Mouse (Mus musculus): ENCODE results near the gene Whrn.

Whrn gene

DNA sequence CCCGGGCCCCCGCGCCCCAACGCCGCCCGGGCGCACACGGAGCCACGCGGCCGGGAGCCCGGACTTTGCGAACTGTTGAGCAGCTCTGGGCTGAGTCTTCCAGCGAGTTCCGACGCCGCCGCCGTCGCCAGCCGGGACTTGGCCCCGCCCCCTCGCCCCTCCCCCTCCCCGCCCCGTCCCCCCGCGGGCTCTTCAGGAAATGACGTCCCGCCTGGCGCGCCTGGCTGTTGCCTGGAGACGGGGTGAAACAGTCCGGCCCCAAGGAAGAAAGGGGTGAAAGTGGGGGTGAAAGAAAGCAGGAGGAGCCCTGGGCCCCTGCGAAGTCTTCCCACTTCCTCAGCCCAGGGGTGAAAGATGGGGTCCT lies at the start of gene Whrn:
Gene Whrn (minus strand): TSS at position 77 of the 364 bp plus-strand sequence.
- DNase-seq (ENCODE audit: low spot score) = peak; percentile 68

DNA sequence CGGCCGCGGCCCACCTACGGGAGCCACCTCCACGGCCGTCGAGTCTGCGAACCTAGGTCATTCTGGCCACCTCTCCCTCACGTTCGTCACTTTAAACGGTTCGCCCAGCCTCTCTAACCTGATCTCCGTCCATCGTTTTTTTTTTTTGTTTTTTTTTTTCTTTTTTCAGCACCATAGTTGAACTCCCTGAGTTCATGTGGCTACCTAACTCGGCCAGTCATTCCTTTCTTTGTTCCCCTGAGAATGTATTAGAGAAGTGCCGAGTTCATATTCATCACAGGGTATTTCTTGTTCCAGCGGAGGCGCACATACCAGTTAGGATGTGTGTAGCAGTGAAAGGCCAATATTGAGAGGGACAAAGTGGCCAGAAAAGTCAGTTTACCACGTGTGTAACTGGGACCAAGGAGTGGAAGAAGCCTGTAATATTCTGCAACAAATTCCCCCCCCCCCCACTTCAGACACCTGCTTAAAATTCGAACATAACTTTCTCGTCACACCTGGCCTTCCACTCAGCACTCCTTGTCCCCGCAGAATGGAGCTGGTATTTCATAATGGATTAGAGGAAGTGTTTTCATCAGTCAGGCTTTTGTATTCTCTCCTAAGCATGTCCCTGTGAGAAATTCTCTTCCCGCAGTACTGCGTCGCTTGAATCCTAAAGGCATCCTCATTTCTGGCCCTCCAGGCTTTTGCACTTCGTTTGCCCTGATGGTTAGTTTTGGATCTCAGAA lies 49.6 kb upstream of the Whrn start:
- peak; percentile 52 for DNase-seq (ENCODE audit: low spot score)

DNA sequence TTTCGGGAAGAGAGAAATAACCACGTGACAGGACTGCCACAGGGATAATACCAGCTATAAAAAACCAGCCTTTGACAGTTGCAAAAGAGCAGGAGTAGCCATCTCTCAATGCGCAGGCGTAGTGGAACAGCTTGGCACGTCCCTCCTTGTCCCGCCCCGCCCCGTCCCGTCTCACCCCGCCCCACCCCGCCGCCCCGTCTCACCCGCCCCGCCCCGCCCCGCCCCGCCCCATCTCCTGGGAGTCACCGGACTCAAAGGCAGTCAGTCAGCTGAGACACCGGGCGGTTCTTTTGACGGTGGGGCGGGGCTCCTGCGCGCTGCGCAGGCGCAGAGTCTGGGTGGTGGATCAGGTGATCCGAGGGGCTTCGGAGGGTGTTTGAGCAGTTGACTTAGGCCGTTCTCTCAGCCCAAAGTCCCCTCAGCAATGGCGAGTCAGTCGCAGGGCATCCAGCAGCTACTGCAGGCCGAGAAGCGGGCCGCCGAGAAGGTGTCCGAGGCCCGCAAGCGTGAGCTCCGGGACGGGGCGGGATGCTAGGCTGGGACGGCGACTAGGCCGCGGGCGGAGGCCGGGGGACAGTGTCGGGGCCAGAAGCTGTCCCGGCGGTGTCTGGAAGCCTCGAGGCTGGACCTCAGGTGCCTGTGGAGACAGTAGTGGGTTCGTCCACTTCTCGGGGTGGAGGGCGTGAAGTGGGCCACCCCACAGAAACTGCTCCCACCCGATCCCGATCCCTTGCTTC lies 48.9 kb upstream of the Whrn start, which contains the start of gene Atp6v1g1:
Gene Atp6v1g1 (plus strand): TSS at position 279 of the 737 bp plus-strand sequence.
- DNase-seq (ENCODE audit: low spot score) = peak; percentile 96

DNA sequence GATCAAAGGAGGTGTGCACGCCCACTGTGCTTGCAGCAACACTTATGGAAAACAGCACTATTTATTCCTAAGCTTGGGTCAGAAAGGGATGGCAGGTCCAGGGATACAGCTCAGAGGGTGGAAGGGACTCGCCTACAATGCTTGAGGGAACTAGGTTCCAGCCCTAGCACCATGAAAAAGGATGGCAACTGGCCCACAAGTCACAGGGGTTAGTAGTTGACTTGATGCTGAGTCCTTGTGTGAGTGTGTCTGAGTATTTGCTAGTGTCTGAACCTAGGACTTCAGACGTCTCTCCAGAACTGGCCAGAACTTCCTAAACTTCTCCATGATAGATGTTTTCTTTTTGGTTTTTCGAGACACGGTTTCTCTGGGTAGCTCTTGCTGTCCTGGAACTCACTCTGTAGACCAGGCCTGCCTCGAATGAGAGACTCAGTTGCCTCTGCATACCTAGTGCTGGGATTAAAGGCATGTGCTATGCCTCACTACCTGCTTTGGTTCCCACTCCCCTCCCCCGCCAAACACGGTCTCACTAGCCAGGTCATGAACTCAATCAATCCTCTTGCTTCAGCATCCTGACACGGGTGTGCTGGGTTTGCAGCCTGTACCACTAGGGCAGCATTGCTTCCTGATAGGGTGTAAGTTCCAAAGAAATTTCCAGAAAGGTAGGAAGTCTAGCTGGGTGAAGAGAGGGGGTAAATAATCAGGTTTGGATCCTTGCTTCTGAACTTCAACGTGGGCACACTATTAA lies 48.1 kb upstream of the Whrn start:
- no peak for DNase-seq (ENCODE audit: low spot score)

DNA sequence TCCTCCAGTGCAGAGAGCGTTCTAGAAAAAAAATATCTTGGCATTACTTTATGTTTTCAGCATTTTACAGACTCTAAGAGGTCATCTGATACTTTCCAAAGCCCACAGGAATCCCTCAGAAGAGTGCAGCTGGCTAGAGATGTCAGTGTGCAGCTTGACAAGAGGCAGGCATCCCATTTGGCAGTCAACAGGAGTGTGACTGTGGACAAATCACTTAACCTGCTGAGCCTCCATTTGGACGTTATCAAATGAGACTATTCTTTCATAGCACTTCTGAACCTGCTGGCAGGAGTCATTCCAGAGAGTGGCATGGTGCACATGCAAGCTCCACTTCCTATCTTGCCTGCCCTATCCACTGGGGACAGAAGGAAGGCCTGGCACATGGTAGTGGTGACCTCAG lies 46.4 kb upstream of the Whrn start:
- no peak for DNase-seq (ENCODE audit: low spot score)

DNA sequence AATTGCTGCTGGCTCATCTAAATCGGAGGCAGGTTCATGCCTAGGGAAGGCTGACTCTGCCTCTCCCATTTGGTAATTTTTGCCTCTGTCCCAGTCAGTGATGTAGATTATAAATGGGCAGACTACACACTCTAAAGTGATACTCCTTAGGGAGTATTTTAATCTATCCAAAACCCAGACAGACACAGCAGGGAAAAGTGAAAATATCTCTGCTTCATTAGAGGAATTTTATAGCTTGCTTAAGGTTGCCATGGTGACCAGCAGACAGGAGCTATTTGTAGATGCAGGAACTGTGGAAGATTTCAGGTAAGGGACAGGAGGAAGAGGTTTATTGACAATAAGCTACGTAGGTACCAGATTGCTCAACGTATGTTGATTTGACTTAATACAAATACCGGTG lies 41.8 kb upstream of the Whrn start:
- DNase-seq (ENCODE audit: low spot score) = no peak

DNA sequence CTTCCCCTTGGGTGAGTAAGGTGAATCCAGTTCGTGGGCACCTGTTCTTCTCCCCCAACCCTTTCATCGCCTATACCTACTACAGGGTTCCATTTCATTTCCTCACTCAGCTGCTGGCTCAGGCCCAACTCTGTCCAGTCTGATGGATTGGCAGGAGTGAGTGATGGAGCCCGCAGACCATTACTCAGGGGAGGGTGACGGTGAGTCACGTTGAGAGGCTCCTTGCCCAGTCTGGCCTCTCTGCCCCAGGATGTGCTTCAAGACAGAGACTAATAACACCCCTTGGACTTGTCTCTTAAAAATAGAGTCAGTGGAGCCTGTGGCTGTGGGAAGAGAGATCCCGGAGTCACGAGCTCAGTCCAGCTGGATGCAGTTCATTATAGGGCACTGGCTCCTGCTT lies 34.6 kb upstream of the Whrn start:
- DNase-seq (ENCODE audit: low spot score) = no peak

DNA sequence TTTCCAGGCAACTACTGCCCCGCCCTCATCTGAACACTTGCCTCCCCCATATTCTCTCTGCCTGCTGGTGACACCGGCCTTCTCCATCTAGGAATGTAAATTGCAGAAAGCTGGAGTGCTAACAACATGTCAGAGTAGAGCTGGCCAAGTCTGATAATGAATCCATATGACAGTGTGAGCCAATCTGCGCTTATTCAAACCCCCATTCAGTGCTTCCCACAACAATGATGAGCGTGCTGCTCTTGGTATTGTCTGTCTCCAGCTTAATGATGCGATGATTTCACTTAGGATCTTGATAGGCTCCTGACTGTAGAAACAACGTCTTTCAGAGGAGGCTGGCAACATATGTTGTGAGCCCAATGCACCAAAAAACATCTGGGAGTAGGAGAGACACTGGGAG lies 33.2 kb upstream of the Whrn start:
- no peak for DNase-seq (ENCODE audit: low spot score)

DNA sequence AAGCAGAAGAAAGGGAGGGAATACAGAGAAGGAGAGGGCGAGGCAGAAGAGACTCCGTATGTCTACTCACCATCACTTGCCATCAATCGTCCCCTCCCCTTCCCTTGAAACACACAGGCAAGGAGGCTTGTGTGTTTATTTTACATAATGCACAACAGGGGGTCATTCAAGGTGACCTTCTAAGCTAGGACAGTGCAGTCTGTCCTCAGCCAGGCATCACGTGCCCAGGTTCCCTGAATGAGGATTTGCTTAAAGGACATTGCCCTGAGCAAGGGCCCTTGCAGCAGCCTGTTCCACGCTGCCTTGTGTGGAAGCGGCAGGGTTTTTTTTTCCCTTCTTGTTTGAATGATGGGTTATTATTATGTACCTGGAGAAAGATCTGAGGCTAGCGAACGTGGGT lies 29.7 kb upstream of the Whrn start:
- no peak for DNase-seq (ENCODE audit: low spot score)

DNA sequence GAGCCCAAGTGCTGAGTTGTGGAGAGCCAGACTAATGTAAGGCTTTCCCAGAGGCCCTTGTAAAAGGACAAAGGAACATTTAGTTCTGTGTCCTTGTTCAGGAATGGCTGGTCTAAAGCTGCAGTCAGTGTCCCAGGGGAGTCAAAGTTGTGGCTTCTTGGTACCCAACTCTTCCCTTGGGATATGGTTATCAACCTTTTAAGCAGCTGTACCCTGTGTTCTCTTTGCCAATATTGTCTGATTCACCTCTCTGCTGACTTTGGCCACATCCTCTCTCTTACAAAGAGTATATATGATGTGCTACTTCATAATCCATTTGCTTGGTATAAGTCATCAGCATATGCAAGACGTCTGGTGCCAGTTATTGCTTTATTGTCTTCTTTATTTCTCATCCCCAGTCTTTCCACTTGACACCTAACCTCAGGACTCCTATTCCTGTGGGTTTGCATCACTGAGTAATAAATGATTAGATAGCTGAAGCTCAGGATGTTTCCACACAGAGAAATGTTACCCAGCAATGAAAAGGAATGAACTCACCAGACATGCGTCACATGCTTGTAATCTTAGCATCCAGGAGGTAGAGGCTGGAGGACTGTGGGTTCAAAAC lies 26.1 kb upstream of the Whrn start:
- DNase-seq (ENCODE audit: low spot score) = no peak

DNA sequence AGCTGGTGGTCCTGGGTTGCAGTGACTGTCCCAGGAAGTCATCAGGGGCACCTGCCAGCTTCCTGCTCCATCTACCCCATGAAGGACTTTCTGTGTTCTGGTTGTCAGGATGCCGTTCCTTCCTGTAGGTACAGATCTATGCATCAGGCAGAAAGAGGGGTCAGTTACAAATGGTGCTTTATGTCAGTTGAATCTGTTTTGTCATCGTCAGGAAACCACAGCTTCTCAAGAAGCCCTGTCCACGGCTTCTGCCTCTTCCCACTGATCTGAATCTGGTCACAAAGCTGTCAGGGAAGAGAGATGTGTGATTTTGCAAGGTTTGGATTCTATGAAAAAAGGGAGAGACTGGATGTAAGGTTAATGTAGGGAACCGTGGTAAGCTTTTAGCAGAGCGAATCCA lies 19.2 kb upstream of the Whrn start:
- no peak for DNase-seq (ENCODE audit: low spot score)

DNA sequence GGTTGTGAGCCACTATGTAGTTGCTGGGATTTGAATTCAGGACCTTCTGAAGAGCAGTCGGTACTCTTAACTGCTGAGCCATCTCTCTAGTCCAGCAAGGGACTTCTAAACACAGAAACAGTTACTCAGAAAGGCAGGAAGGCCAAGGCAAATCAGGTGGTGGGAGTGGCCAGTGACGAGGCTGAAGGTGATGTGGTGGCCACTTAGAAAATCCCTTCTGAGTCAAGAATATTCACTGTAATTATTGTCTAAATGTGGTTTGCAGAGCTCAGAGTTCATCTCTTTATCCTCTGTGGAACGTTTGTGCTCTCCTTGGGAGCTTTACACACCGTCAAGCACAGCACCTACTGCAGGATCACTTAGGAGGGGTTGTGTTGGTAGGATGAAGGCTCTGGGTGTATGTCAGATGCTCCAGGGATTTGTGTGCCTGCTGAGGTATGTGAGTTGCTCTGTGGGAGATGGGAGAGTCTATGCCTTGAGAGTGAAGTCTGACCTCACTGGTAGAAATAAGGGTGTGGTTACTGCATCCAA lies 18.7 kb upstream of the Whrn start:
- no peak for DNase-seq (ENCODE audit: low spot score)

DNA sequence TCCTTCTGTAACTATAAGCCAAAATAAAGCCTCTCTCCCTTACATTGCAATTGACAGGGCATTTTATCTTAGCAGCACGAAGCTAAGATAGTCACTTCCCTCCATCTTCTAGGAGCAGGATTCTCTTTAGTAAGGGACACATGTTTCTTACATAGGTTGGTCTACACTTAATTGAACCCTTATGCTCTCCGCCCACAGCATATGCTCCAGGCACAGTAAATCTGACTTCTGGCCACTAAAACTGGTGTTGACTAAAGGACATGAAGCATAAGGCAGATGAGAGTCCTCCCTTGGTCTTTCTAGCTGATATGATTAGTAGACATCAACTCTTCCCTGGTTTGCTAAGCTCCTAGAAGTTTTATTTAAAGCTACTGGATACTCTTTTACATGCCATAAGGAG lies 17.1 kb upstream of the Whrn start:
- DNase-seq (ENCODE audit: low spot score) = no peak

DNA sequence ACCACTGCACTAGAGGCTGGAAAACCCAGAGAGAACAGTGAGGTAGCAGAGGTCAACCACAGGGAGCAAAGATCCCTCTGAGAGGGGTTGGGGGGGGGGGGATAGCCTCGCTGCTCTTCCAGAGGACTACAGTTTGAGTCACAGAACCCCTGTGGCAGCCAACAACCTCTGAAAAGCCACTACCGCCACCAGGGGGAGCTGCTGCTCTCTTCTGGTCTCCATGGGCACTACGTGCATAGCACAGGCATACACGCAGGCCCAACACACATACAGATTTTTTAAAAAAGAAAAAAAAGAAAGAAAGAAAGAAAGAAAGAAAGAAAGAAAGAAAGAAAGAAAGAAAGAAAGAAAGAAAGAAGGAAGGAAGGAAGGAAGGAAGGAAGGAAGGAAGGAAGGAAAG lies 12.4 kb upstream of the Whrn start:
- DNase-seq (ENCODE audit: low spot score) = peak; percentile 83

DNA sequence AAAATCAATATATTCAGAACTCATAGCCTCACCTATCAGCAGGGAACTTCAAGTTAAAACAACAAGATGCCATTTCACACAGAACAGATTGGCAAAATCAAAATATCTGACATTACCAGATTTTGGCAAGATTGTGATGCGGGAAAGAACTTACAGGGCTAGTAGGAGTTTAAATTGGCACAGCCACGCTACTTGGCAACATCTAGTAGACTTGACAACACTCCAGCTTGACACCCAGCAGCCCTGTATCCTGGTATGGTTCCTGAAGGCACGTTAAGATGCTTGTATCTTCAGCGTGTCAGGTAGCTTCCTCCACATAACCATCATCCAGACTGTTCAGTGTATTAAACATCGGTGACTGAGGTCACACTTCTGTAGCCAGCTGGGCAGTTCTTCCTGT lies 11.7 kb upstream of the Whrn start:
- DNase-seq (ENCODE audit: low spot score) = no peak

DNA sequence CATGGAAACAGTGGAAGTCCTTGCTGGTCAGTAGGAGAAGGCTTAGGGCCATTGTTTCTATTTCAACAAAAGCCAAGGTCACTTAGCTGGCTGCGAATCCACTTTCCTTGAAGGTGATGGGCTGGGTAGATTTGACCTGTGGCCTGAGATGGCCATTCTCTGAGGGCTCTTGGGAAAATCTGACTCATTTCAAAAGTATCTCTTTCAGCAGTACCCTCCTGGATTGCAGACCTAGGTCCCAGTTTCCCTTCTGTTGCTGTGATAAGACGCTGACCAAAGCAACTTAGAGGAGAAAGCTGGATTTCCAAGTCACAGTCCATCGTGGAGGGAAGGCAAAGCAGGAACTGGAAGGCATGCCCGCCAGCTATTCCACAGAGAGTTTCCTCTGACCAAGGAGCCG lies 8.2 kb upstream of the Whrn start:
- no peak for DNase-seq (ENCODE audit: low spot score)

DNA sequence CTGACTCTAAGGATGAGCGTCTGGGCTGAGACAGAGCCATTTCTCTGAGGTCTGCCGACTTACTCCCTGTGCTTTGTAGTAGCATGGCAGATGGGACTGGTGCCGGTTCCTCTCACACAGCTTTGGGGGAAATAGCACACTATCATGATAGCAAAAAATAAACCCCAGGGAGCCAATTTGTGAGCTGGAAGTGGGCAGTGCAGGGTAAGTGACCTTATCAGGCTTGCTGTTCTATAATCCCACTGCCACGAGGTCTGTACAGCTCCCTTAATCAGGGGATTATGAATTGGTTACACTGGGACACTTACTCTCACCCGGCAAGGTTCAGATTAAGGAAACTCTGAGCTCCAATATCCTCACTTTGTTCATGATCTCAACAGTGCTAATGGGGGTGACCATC lies 5.3 kb upstream of the Whrn start:
- no peak for DNase-seq (ENCODE audit: low spot score)

DNA sequence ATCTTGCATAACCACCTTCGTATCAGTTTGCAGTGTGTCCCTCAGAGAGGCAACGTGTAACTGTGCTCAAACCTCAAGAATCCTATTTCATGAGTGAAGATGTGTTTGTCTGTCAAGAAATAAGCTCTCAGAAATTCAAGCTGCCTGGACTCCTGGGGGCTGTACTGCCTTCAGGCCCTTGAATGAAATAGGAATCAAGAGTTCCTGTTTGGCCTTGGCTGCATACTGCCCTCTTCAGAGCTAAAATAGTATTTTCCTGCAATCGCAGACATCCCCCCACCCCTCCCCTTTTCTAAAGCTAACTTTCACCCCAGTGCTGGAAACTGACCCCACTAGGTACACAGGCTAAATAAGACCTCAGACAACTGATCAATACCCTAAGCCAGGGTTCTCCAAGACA lies 2.6 kb upstream of the Whrn start:
- DNase-seq (ENCODE audit: low spot score) = no peak

DNA sequence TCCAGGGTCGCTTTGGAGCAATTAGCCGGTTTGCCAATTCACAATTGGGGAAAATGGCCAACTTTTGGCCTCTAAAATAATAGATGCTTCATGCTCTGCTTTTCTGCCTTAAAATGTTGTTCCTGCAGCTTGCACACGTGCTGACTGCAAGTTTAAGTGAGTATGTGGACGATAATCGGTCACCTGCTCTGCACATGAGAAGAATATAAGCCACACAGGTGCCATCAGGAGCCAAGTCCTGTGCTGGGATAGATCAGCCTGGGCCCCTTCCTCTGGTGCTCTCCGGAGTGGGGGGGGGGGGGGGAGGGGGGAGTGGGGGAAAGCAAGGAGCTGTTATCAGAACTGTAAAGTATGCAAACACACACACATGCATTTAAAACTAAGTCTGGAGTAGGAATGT lies 521 bp upstream of the Whrn start:
- no peak for DNase-seq (ENCODE audit: low spot score)

DNA sequence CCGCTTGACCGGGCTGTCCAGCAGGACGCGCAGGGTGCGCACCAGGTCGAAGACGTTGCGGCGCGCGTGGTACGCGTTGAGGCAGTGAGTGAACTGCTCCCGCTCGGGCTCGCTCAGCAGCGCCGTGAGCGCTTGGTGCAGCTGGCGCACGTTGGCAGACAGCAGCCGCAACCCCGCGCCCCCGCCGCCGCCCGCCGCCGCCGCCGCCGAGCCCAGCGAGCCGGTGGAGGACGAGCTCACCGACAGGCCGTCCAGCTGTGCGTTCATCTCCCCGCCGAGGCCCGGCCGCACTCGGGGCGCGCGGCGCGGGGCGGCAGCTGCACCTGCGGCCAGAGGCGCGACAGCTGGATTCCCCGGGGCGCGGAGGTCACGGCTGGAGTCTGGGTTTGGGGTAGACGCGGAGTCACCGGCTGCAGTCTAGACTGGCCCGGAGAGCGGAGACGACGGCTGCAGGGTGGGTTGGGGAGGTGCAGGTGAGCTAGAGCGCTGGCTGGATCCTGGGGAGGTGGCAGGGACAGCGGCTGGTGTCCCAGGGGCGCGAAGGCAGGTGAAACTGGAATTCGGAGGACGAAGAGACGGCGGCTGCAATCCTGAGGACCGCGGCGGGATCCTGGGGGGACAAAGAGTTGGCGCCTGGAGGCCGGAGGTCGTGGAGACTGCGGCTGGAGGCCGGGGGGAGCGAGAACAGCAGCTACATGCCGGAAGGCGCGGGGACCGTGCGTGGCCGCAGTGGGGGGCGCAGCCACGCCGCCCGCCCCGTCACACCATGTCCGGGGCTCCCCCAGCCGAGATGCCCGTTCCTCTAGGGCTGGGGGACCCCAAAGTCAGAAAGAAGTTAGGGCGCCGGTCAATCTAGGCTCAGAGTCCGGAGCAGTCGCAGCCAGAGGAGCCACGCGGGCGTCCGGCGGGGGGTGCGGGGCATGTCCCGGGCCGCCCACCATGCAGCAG lies 550 bp downstream of the Whrn start:
- peak; percentile 30 for DNase-seq (ENCODE audit: low spot score)

DNA sequence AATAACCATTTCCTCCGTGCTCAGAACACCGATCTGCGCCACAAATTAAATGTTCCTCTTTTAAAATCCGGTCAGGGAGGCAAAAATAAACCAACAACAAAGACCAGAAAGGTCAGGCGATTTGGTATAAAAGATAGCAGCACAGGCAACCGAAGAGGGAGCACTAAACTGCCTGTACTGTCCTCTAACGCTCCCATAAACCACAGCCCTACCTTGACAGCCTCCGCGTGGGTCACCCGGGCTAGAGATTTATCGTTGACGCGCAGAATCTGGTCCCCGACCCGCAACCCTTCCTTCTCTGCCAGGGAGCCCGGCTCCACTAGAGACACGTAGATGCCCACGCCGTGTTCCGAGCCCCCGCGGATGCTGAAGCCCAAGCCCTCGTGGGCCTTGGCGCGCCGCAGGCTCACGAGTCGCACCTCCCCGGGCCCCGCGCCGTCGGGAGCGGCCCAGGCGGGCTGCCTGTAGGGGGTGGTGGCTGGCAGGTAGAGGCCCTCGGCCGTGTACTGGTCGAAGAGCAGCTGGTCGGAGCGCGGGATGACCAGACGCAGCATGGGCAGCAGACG lies 1.3 kb downstream of the Whrn start:
- DNase-seq (ENCODE audit: low spot score) = no peak
